Mouse (Mus musculus) kidney, embryonic 14.5 days (tissue): ENCODE results near the gene Wdr75. TPM values are rescaled to one million over a fixed set of nuclear protein-coding genes. Genes with fewer than 3 reads are reported as not detected.

ENCODE experiments used
- polyA plus RNA-seq: library from polyadenylated mRNA; unstranded; fragments of >200 nt; fragmentation: Nextera tagmentation; extraction: Ambion mirVana; gene quantifications from 2 replicates; pipeline ENCODE4 v1.2.1, GENCODE M21; 2014

The Wdr75 gene
- polyA plus RNA-seq, 1 experiment from 2014 or later = 90.1 TPM

Other genes starting within 250 kb of the Wdr75 start
- not detected in 2 replicates for gene Gm5269, start 95.1 kb downstream of the Wdr75 start, polyA plus RNA-seq
- 64.6 and 101 TPM in 2 replicates for gene Slc40a1, start 131.4 kb downstream of the Wdr75 start, polyA plus RNA-seq